Mouse (Mus musculus): Measurements from ENCODE around the gene Msh2.
A peak's percentile ranks its signal among the peaks of the same experiment; 100 is the strongest.
"Not testable (repeated sequence)": the region's sequence is repeated elsewhere in the genome, so short reads cannot be mapped to it uniquely, and the experiment has no call there.

Msh2 gene

DNA sequence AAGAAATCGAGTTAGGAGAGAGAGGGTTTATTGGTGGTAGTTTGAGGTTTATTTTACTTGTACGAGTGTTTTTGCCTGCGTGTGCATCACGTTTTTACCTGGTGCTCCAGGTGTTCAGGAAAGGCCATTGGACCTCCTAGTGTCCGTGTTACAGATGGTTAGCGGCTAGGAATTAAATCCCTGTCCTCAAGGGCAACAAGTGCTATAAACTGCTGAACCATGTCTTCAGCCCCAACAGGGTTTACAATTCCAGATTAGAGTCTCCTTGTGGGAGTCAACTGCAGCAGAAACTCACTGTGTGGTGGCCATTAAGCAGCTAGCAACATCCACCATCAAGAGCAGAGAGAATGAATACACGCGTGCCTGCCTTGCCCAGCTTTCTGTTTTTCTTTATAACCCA lies 29.4 kb upstream of the Msh2 start:
- no peaks in the 10 kb centered on the region for H3K9me3 ChIP-seq (ENCODE audit: low read length)
- no peak overlapping the region for H3K4me3 ChIP-seq (replicated peaks; ENCODE audit: low read length)
- peaks cover 81% of the 10 kb centered on the region for H3K36me3 ChIP-seq (ENCODE audit: insufficient read depth, low read length)
- H3K4me1 ChIP-seq (replicated peaks; ENCODE audit: low read depth, low read length): peaks cover 31% of the 10 kb centered on the region
- TF ChIP-seq POU5F1 (IDR thresholded peaks at IDR 0.05; ENCODE audit: borderline replicate concordance, low read length): no peak
- TF ChIP-seq NANOG (IDR thresholded peaks at IDR 0.05; ENCODE audit: borderline replicate concordance, low read length): no peak
- no peak for TF ChIP-seq CTCF (conservative IDR thresholded peaks at IDR 0.05; ENCODE audit: low read length)
- 0 out of 2 replicates have a peak, but pooled peaks cover 2% of the 10 kb centered on the region for H3K27me3 ChIP-seq (ENCODE audit: insufficient read depth, low read length)

DNA sequence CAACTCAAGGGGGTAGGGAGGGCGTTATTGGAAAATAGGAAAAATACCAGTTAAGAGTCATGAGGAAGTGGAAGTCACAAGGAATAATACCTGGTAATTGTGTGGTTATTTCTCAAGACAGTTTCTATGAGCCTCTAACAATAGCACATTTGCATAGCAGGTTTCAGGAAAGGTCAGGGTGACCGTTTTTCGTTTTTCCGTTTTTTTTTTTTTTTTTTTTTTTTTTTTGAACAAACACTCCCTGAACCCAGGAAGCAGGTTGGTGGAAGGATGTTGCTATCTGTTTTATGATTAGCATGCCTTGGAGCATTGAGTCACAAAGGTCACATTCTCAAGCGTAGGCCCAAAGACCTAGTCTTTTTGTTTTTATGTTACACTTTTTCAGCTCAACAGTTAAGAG lies 16.5 kb upstream of the Msh2 start:
- not testable (repeated sequence) for H3K27me3 ChIP-seq (ENCODE audit: insufficient read depth, low read length); H3K4me1 ChIP-seq (replicated peaks; ENCODE audit: low read depth, low read length); H3K4me3 ChIP-seq (replicated peaks; ENCODE audit: low read length)
- Histone ChIP-seq H3K9me3 (ENCODE audit: low read length) (peaks cover 65% of the 10 kb centered on the region), H3K36me3 (ENCODE audit: insufficient read depth, low read length) (peaks cover 11% of the 10 kb centered on the region)

DNA sequence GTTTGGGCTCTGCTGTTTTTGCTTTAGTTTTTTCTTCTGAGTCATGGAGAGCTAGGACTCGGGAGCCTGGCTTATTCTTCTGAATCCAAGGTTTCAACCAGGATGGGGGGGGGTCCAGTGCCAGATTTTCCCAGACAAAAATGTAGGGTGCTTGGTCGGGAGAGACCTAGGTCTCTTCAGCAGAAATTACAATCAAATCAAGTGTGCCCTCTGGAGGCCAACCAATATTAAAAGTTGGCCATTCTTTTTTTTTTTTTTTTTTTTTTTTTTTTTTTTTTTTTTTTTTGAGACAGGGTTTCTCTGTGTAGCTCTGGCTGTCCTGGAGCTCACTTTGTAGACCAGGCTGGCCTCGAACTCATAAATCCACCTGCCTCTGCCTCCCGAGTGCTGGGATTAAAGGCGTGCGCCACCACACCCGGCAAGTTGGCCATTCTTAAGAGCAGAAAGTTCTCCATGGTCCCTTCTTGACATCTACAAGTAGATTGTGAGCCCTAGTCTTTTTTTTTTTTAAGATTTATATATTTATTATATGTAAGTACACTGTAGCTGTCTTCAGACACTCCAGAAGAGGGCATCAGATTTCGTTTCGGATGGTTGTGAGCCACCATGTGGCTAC lies 10.1 kb upstream of the Msh2 start:
- H3K9me3 ChIP-seq (ENCODE audit: low read length): peaks cover 94% of the 10 kb centered on the region
- not testable (repeated sequence) for H3K4me3 ChIP-seq (replicated peaks; ENCODE audit: low read length); H3K36me3 ChIP-seq (ENCODE audit: insufficient read depth, low read length); H3K4me1 ChIP-seq (replicated peaks; ENCODE audit: low read depth, low read length); H3K27me3 ChIP-seq (ENCODE audit: insufficient read depth, low read length)

DNA sequence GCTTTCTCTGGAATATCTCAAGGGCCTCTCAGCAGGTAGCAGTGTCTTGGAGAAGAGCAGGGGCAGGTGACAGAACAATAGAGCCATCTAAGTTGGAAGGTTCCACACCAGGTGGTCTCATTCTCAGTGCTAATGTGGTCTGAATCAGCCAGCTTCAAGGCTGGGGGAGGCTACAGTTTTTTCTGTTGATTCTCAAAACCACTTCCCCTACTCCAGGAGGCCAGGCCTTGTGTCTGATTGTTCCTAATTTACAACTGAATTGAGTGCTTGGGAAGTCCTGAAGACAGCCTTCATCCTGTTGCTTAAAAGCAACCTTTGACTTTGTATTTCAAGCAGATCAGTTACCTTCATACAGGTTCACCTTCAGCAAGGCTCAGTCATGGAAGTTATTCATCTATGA lies 7.9 kb upstream of the Msh2 start:
- Histone ChIP-seq H3K27me3 (ENCODE audit: insufficient read depth, low read length) (no peaks in the 10 kb centered on the region), H3K36me3 (ENCODE audit: insufficient read depth, low read length) (no peaks in the 10 kb centered on the region), H3K4me3 (replicated peaks; ENCODE audit: low read length) (no peak overlapping the region), H3K9me3 (ENCODE audit: low read length) (peaks cover 78% of the 10 kb centered on the region), H3K4me1 (replicated peaks; ENCODE audit: low read depth, low read length) (no peaks in the 10 kb centered on the region)
- TF ChIP-seq POU5F1 (IDR thresholded peaks at IDR 0.05; ENCODE audit: borderline replicate concordance, low read length): no peak
- TF ChIP-seq NANOG (IDR thresholded peaks at IDR 0.05; ENCODE audit: borderline replicate concordance, low read length): peak; percentile 86; the same call in 1 of the 2 replicates

DNA sequence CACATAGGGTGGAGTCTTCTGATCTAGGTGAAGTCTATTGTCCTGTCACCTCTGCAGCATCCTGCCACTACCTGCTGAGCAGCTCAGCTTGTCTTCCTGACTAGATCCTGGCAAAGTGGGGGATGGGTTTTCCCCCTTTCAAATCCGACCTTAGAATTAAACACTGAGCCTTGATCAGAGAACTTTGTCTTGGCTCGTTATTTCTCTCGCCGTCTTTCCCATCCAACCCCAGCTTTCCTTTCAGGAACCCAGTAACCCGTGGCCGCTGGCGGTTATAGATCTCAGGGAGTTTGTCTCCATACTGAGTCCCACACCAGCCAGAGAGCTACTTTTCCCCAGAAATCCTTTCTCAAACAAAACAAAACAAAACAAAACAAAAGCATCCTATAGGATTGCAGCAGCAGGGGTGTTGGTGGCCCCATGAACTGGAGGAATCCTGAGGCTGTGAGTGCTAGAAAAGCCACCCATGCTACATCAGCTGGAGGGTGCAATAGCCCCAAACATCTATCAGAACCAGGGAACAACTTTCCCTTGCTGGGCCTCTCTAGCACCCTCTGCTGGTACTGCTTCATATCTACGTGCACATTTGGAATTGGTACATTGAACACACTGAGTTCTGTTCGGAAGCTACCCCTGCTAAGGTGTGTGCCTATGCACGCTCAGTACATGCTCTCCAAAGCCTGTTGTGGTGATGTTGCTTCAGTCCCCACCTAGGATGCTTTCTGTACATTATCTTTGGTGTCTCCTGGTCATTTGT lies 6.9 kb upstream of the Msh2 start:
- Histone ChIP-seq H3K9me3 (ENCODE audit: low read length) (peaks cover 68% of the 10 kb centered on the region), H3K27me3 (ENCODE audit: insufficient read depth, low read length) (no peaks in the 10 kb centered on the region), H3K4me3 (replicated peaks; ENCODE audit: low read length) (no peak overlapping the region), H3K4me1 (replicated peaks; ENCODE audit: low read depth, low read length) (no peaks in the 10 kb centered on the region), H3K36me3 (ENCODE audit: insufficient read depth, low read length) (no peaks in the 10 kb centered on the region)
- TF ChIP-seq POU5F1 (IDR thresholded peaks at IDR 0.05; ENCODE audit: borderline replicate concordance, low read length) (no peak), CTCF (conservative IDR thresholded peaks at IDR 0.05; ENCODE audit: low read length) (peak; percentile 45)

DNA sequence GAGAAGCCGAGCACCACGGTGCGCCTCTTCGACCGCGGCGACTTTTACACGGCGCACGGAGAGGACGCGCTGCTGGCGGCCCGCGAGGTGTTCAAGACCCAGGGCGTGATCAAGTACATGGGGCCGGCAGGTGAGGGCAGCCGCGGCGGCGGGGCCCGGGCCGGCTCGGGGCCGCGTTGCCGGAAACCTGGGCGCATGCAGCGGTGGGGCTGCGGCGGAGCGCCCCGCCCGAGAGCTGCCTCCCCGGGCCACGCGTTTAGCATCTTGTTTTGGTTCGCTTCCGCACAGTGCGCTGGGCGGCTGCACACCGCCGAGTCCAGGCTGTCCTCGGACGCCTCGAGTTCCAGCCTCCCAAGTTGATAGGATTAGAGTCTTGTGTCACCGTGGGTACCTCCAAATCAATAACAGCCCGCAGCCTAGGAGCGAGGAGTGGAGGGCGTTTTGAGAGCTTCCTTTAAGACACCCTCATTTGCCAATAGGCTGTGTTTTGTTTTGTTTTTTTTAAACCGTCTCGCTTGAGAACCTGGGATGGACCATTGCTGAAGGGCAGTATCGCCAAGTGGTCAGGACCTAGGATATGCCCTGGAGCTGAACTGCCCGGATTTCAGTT lies 652 bp downstream of the Msh2 start:
- H3K27me3 ChIP-seq (ENCODE audit: insufficient read depth, low read length): no peaks in the 10 kb centered on the region
- no peak for TF ChIP-seq CTCF (conservative IDR thresholded peaks at IDR 0.05; ENCODE audit: low read length)
- no peak for TF ChIP-seq POU5F1 (IDR thresholded peaks at IDR 0.05; ENCODE audit: borderline replicate concordance, low read length)
- TF ChIP-seq NANOG (IDR thresholded peaks at IDR 0.05; ENCODE audit: borderline replicate concordance, low read length): no peak

DNA sequence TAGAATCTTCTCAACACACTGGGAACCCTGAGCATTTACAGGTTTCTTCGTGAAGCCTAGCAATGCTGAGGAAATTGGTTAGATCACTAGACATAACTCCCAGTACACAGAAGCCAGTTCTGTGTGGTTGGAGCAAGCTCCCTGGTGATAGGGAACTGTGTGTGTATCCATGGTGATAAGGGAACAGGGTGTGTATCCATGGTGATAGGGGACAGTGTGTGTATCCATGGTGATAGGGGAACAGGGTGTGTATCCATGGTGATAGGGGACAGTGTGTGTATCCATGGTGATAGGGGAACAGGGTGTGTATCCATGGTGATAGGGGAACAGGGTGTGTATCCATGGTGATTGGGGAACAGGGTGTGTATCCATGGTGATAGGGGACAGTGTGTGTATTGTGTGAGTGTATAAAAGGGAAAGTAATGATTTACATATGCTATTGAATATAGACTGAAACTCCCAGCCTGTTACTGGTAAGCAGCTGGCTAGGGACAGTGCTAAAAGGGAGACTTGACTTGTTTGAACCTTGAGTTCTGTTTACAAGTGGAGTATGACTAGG lies 4.9 kb downstream of the Msh2 start:
- not testable (repeated sequence) for H3K4me3 ChIP-seq (replicated peaks; ENCODE audit: low read length); H3K9me3 ChIP-seq (ENCODE audit: low read length); H3K27me3 ChIP-seq (ENCODE audit: insufficient read depth, low read length)
- Histone ChIP-seq H3K4me1 (replicated peaks; ENCODE audit: low read depth, low read length) (peaks cover 71% of the 10 kb centered on the region), H3K36me3 (ENCODE audit: insufficient read depth, low read length) (peaks cover 73% of the 10 kb centered on the region)

More for the DNA sequence above, 652 bp downstream of the Msh2 start:
- Histone ChIP-seq H3K4me3 (replicated peaks; ENCODE audit: low read length) (peak overlapping the region; percentile 96), H3K9me3 (ENCODE audit: low read length) (no peaks in the 10 kb centered on the region), H3K4me1 (replicated peaks; ENCODE audit: low read depth, low read length) (peaks cover 50% of the 10 kb centered on the region), H3K36me3 (ENCODE audit: insufficient read depth, low read length) (peaks cover 32% of the 10 kb centered on the region)

DNA sequence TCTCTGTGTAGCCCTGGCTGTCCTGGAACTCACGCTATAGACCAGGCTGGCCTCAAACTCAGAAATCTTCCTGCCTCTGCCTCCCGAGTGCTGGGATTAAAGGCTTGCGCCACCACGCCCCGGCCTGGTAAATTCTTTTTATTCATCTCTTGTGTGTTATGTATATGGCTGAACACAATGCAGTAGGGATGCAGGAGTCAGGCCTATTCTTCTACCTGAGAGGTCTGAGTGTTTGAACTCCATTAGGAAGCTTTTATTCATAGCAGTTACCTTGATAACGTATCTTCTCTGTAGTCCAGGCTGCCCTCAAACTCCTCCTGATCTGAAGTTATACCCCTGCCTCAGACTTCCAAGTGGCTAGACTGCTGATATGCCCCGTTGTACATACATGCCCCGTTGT lies 5.5 kb downstream of the Msh2 start:
- Histone ChIP-seq H3K36me3 (ENCODE audit: insufficient read depth, low read length) (peaks cover 79% of the 10 kb centered on the region), H3K27me3 (ENCODE audit: insufficient read depth, low read length) (no peaks in the 10 kb centered on the region), H3K4me3 (replicated peaks; ENCODE audit: low read length) (no peak overlapping the region), H3K4me1 (replicated peaks; ENCODE audit: low read depth, low read length) (peaks cover 76% of the 10 kb centered on the region), H3K9me3 (ENCODE audit: low read length) (no peaks in the 10 kb centered on the region)
- TF ChIP-seq CTCF (conservative IDR thresholded peaks at IDR 0.05; ENCODE audit: low read length) (no peak), POU5F1 (IDR thresholded peaks at IDR 0.05; ENCODE audit: borderline replicate concordance, low read length) (peak; percentile 18; the same call in 1 of the 2 replicates), NANOG (IDR thresholded peaks at IDR 0.05; ENCODE audit: borderline replicate concordance, low read length) (peak; percentile 96)

DNA sequence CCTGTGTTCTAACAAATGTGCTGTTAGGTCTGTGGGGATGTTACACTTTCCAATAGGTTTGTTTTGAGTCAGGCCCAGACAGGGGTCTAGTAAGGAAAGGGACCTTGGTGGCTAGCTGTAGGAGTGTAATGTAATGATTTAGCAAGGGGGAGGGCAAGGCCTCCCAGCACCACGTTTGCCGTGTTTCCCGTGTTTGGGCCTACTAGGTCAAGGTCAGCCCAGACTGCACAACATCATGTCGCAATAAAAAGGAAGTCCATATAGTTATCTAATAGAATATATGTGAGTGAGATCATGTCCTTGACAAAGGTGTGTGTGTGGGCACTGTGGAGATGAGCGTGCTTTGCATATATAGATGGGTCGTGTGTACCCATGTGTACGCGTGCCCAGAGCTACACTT lies 17.1 kb downstream of the Msh2 start:
- Histone ChIP-seq H3K4me3 (replicated peaks; ENCODE audit: low read length) (no peak overlapping the region), H3K27me3 (ENCODE audit: insufficient read depth, low read length) (no peaks in the 10 kb centered on the region), H3K4me1 (replicated peaks; ENCODE audit: low read depth, low read length) (peaks cover 33% of the 10 kb centered on the region), H3K36me3 (ENCODE audit: insufficient read depth, low read length) (peaks cover 95% of the 10 kb centered on the region), H3K9me3 (ENCODE audit: low read length) (no peaks in the 10 kb centered on the region)
- no peak for TF ChIP-seq POU5F1 (IDR thresholded peaks at IDR 0.05; ENCODE audit: borderline replicate concordance, low read length)
- TF ChIP-seq CTCF (conservative IDR thresholded peaks at IDR 0.05; ENCODE audit: low read length): no peak
- TF ChIP-seq NANOG (IDR thresholded peaks at IDR 0.05; ENCODE audit: borderline replicate concordance, low read length): no peak

Data from E14TG2a.4 (cell line).